Mouse (Mus musculus): ENCODE measurements at regions not wholly inside any gene's neighbourhood (a gene's known extent, or its start where the extent isn't known, plus 50 kb on each side); places are given as distances from the start of the nearest gene placed in this dataset.
A peak's percentile ranks its signal among the peaks of the same experiment; 100 is the strongest.

DNA sequence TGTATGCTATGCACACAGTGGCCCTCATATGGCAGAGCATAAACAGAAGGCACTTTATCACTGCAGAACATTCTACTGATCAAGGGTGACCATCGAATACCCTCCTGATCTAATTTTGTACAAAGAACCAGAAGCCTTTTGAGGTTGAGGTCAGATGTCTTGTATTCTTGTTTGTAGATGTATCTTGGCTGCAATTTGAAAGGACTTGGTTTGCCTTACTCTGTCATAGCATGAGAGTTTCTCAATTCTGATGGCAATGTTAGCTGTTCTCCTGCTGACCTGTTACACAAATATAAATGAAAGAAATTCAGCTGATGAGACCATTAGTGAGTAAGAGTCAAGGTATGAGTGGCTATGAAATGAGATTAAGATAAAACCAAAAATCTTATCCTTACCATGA, 199.1 kb upstream of the Aldoart1 start:
- DNase-seq, result no peak

DNA sequence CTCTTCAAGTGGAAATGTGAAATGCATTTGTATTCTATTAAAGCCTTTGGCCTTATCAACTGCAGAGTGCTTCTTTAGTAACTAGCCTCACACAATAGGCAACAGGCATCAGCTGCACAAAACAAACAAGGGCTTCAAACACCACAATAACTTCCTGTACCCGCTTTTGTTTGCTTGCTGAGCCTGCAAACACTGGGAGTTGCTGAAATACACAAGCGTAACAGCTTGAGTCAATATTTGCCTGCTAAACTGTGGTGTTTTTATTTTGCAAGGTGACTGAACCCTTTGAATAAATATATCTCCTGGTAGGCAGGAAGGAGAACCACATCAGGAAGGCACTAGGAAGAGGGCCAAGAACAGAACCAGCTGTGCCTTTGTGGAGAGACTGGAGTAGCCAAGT, 195.4 kb upstream of the Aldoart1 start:
- DNase-seq, result peak; percentile 8

DNA sequence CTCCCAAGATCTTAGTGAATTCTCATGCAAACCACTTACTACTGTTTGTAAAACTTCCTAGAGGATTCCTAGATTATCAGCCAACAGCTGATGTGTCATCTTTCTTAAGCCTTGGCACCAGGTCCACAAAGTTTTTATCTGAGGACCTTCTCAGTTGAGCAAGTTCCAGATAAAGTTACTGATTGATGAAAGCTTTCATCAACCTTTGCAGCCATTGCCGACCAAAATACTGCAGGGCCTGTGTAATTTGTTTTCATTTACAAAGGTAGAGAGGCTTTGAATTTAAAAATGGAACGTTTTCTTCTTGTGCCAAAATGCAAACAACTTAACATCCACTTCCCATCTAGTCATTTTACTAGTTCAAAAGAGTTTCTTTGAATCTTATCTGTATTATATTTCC, 191.9 kb upstream of the Aldoart1 start:
- DNase-seq, result no peak

DNA sequence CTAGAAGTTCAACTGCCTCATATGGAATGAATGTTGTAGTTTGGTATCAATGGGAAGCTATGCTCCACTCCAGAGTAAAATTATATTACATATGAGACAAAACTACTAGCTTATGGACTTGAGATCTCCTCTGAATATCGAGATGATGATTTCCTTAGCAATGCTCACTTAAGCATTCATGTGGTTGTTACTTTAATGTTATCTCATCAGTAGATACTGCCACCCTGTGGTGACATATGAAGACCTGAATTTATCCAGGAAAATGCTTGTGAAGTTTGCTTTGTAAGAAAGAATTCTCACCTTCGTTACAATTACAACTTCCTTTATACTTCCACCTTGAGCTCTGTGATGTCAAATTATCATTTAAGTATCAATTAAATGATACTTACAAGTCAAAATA, 190.2 kb upstream of the Aldoart1 start:
- DNase-seq, result peak; percentile 70

DNA sequence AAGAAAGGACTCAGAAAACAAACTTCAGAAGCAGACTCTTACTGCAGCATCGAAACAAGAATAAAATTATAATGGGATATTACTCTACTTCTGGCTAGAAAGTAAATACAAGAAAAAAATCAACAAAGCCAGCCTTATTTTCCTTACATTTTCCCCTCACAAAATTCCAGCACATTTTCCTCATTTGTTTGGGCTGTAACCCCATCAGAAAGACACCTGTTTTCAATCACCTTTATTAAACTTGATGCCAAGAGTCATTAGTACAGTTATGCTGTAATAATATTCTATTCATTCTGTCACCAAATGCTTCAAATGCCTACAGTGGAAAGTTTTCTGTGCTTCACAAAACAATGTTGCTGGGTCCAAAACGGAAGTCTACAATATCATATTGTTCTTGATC, 189.1 kb upstream of the Aldoart1 start:
- no peak for DNase-seq

- no peak for DNase-seq
Observed at GRCm38 (mm10) chr4:72997686-72998085, 145.3 kb upstream of the Aldoart1 start.

DNA sequence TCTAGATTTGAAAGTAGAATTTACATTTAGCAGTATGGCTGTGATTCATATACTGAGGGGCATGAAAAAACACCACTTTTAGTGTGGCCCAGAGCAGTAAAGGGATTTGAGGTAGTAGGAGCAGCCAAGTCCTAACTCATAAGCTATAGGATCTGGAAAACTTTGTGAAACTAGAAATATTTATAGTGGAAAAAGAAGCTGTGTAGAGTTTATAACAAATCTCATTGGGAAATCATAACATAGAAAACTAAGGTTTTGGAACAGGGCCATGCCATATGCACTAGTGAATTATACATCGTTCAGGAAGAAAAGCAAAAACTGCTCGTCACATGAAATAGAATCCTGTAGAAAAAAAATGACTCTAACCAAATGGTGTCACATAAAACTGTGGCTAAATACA, 143.7 kb upstream of the Aldoart1 start:
- DNase-seq, result no peak

DNA sequence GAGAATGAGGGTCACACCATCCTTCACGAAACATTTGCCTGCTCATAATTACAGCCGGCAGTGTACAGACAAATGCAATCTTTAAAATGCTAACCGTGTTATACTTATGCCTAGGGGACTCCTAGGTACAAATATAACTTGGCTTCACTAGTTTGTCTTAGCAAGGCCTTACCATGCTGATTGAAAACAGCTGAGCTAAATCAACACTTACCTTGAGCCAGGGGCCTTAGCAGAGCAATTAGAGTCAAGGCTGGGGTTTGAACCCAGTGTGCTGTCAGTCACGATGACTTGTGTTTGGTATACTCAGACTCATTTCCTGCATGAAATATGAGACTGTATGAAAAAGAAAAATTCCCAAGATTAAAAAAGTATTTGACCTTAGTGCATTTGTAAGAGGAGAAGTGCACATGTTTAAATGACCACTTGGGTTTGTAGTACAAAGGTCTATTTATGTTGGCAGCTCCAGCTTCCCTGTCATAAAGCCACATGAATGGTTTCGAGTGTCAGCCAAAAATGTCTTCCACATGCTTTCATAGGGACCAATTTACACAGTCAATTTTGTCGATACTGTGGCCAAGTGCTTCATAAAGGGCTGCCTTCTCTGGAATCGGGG, 94.0 kb upstream of the Aldoart1 start:
- no peak for DNase-seq

DNA sequence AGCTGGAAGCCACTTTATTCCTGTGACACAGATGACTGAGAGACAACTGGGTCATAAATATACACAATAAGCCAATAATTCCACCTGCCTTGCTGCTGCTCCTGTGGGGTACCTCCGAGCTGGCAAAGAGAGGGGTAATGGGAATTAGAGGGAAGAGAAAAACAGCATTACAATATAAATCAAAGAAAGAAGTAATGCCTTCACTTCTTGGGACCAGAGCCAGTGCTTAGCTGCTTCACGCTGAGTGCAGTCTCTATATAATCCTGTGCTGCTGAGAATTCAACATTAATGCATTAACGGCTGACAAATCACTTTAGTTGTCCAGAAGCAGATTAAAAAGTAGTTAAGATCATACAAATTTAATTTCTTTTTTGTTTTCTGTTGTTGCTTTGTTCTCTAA, 71.0 kb upstream of the Aldoart1 start:
- no peak for DNase-seq

- no peak for DNase-seq
Observed at GRCm38 (mm10) chr4:72914991-72915390, 62.6 kb upstream of the Aldoart1 start.
